Mouse (Mus musculus): ENCODE measurements around the gene Gm17349. TPM values are rescaled to one million over a fixed set of nuclear protein-coding genes. Genes with fewer than 3 reads are reported as not detected.

Gm17349 gene
- polyA plus RNA-seq, 1 experiment from 2014 or later: not detected

Other genes with a start within 250 kb of the Gm17349 start
- gene Nckap5l, start 247.7 kb downstream of the Gm17349 start, polyA plus RNA-seq (2015; fragmentation: Nextera tagmentation; extraction: Ambion mirVana): 10.5 and 12.3 TPM in 2 replicates
- gene Bcdin3d, start 230.8 kb downstream of the Gm17349 start, polyA plus RNA-seq (2015; fragmentation: Nextera tagmentation; extraction: Ambion mirVana): 12.7 and 15.1 TPM in 2 replicates
- gene Faim2, start 177.3 kb downstream of the Gm17349 start, polyA plus RNA-seq (2015; fragmentation: Nextera tagmentation; extraction: Ambion mirVana): 0.17 and 0.25 TPM in 2 replicates
- gene Aqp2, start 126.4 kb downstream of the Gm17349 start, polyA plus RNA-seq (2015; fragmentation: Nextera tagmentation; extraction: Ambion mirVana): not detected in 2 replicates
- 0.12 TPM in 1 of 2 replicates, not detected in the other for gene Aqp5, start 114.7 kb downstream of the Gm17349 start, polyA plus RNA-seq (2015; fragmentation: Nextera tagmentation; extraction: Ambion mirVana)
- not detected in 2 replicates for gene Aqp6, start 104.1 kb downstream of the Gm17349 start, polyA plus RNA-seq (2015; fragmentation: Nextera tagmentation; extraction: Ambion mirVana)
- 105 and 106 TPM in 2 replicates for gene Racgap1, start 53.8 kb downstream of the Gm17349 start, polyA plus RNA-seq (2015; fragmentation: Nextera tagmentation; extraction: Ambion mirVana)
- gene Asic1, start 35.1 kb downstream of the Gm17349 start, polyA plus RNA-seq (2015; fragmentation: Nextera tagmentation; extraction: Ambion mirVana): 1.2 and 2.2 TPM in 2 replicates
- gene Smarcd1, start 3.4 kb downstream of the Gm17349 start, polyA plus RNA-seq (2015; fragmentation: Nextera tagmentation; extraction: Ambion mirVana): 25.0 and 29.9 TPM in 2 replicates
- 0.42 and 4.3 TPM in 2 replicates for gene Gpd1, start 12.0 kb upstream of the Gm17349 start, polyA plus RNA-seq (2015; fragmentation: Nextera tagmentation; extraction: Ambion mirVana)
- 162 and 175 TPM in 2 replicates for gene Cox14, start 20.1 kb upstream of the Gm17349 start, polyA plus RNA-seq (2015; fragmentation: Nextera tagmentation; extraction: Ambion mirVana)
- 83.6 and 84.8 TPM in 2 replicates for gene Cers5, start 67.4 kb upstream of the Gm17349 start, polyA plus RNA-seq (2015; fragmentation: Nextera tagmentation; extraction: Ambion mirVana)
- gene Lima1, start 170.0 kb upstream of the Gm17349 start, polyA plus RNA-seq (2015; fragmentation: Nextera tagmentation; extraction: Ambion mirVana): 90.2 and 91.6 TPM in 2 replicates

All from limb, embryonic 15.5 days (tissue).